Mouse (Mus musculus) layer of hippocampus, adult 9-11 months (tissue): Measurements from ENCODE around the gene Slc25a11.

Experiments
- DNase-seq: peaks from one replicate; pipeline ENCODE4 v3.0.0; 2022

The Slc25a11 gene

DNA sequence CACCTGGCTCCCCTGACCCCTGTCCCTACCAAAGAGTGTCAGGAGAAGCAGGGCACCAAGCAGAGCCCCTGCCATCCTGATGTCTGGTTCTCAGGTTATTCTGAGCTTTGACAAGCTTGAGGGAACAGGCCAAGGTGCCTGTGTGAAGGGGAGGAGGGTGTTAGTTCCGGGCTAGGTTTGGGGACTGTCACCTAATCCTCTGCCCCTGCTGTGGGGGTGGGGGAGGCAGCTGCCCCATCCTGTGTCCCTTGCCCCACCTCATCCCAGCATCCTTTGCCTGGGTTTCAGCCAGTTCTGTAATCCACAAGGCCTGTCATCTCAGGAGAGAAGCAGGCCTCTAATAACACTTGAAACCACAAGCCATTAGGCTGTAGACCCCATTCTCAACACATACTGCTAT lies 28.2 kb downstream of the Slc25a11 start, which contains the start of gene Chrne:
Gene Chrne, minus strand, starts transcription at position 116 of the 400 bp plus-strand sequence.
- no peak for DNase-seq

DNA sequence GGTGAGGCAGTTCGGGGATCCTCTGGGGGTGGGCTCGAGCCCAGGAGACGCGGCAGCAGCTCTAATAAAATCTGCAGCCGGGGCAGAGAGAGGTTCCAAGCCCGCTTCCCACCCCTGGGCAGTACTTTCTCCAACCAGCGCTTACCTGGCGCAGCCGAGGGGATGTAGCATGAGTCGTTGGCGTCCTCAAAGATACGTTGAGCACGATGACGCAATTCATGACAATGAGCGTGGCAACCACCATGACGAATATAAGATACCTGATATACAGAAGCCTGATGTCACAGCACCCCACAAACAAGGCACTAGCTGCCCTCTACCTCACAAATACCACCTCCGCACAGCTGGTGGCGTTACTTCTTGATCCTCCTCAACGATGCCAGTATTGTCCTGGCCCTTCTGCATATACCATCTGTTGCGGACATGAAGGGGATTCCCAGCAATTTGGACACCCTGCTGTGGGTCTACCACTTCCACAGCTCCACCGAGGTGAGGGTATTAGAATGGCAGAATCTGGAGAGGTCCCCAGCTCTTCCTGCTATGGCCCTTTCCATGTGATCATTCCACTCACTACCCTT lies 31.7 kb downstream of the Slc25a11 start, which contains the start of gene 4930544D05Rik:
Gene 4930544D05Rik, plus strand, starts transcription at position 333 of the 578 bp plus-strand sequence.
- DNase-seq = no peak

DNA sequence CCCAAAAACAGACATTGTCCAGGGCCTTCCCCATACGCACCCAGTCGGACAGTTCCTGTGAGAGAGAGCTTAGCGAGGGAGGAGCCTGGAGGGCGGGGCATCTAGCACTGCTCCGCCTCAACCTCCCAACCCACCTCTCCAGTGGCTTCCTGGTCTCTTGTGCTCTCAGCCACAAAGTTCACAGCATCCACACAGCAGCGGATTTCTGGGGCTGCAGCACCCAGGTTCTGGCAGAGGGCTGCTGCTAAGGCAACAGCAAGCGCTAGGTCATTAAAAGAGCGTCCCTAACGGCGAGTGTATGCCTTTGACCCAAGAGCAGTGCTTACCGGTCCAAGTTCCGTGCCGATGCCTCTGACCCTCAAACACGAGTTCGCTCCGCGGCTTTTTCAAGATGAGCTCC lies 32.2 kb downstream of the Slc25a11 start:
- DNase-seq = peak; percentile 64

DNA sequence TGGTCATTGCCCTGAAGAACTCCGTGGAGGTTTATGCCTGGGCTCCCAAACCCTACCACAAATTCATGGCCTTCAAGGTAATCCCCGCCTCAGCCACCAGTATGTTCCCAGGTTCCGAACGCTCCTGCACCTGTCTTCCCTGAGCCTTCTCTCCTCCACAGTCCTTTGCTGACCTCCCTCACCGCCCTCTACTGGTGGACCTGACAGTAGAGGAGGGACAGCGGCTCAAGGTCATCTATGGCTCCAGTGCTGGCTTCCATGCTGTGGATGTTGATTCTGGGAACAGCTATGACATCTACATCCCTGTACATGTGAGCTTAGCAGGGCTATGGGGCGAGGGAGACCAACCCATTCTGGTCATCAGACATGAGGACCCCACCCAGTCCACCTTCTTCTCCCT lies 34.8 kb downstream of the Slc25a11 start:
- no peak for DNase-seq

DNA sequence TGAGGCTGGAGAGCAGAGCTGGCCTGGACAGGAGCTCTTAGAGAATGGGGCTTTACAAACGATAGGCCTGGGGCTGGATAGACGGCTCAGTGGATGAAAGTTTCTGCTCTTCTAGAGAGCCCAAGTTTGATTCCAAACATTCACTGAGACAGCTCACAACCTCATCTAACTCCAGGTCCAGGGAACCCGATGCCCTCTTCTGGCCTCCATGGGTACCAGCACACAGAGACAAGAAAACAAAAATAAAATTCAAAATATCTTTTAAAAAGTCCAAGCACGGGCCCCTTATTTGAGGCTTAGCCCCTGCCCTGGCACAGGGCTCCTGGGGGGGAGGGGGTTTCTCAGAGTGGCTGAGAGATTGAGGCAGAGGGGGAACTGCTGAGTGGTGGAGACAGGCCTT lies 36.5 kb downstream of the Slc25a11 start:
- no peak for DNase-seq

DNA sequence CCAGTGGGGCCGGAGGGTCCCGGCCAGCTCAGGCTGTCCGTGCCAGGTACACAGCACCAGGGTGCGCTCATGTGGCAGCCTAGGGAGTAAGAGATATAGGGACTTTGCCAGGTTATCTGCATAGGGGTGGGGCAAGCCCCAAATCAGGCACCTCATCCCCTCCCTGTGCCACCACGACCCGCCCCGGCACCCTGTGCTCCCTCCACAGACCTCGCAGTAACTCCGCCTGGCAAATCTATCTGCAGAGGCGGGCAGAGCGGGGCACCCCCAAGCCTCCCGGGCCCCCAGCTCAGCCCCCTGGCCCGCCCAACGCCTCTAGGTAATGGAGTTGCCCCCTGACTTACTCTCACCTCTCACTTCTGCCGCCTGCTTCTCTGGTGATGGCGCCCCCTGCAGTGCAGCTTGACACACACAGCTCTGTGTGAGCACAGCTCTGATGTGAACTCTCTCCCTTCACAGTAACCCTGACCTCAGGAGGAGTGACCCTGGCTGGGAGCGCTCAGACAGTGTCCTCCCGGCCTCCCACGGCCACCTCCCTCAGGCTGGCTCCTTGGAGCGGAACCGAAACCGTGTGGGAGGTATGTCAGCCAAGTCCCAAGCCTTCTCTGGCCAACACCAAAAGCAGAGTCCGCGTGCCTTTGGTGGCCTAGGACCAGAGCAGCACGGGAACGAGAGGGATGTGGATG lies 38.8 kb downstream of the Slc25a11 start:
- peak; percentile 36 for DNase-seq

DNA sequence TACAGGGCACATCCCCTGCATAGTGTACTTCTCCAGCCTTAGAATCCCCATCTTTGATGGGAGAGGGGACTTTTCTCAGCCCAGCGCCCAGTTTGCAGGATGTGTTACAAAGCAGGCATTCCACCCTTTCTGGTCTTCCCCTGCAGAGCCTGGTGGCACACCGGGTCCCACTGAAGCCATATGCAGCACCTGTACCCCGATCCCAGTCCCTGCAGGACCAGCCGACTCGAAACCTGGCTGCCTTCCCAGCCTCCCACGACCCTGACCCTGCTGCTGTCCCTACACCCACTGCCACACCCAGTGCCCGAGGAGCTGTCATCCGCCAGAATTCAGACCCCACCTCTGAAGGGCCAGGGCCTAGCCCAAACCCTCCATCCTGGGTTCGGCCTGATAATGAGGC lies 39.7 kb downstream of the Slc25a11 start:
- no peak for DNase-seq

DNA sequence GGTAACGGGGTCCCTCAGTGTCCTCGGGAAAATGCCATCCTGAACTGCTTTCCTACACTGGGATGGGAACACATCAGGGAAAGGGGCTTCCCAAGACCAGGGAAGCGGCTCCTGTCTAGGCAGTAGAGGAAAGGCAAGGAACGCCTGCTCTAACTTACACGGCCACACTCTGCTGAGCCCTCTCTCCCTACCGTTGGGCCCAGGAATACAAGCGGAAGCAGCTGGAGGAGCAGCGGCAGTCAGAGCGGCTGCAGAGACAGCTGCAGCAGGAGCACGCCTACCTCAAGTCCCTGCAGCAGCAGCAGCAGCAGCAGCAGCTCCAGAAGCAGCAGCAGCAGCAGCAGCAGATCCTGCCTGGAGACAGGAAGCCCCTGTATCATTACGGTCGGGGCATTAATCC lies 40.6 kb downstream of the Slc25a11 start:
- no peak for DNase-seq

DNA sequence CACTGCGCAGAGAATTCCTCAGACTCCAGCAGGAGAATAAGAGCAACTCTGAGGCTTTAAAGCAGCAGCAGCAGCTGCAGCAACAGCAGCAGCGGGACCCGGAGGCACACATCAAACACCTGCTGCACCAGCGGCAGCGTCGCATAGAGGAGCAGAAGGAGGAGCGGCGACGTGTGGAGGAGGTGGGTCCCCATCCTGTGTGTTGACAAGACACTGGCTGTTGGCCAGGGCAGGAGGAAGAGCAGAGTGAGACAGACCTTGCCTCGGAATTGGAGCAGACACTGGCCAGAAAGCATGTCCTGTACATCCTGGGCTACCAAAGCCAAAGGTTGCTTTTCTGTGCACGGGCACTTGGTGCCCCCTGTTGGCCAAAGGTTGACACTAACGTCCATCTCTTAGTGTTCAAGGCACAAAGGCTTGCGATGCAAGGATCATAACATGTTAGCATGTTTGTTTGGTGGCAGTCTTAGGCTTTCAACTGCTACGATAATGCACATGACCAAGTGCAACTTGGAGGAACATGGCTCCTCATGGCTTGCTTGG lies 42.2 kb downstream of the Slc25a11 start:
- peak; percentile 73 for DNase-seq

DNA sequence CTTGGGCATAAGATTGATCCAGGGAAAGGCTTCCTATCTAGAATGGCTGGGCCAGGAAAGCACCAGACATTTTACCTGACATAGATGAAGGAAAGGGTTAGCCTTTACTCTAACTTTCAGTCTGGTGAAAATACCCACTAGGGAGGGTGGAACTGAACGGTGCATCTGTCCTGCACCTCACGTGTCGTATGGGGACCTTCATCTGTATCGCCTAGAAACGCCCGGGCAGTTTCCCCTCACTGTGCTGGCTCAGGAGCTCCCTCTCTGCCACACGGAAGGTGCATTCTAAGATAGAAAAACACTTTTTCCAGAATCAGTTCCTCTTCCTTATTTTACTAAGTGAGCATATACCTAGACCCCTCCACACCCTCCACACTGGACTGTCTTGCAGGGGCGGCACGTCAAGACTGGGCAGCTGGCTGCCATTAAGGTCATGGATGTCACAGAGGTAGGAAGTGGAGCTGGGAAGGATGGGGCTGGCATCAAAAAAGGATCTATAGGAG lies 48.8 kb downstream of the Slc25a11 start:
- no peak for DNase-seq

DNA sequence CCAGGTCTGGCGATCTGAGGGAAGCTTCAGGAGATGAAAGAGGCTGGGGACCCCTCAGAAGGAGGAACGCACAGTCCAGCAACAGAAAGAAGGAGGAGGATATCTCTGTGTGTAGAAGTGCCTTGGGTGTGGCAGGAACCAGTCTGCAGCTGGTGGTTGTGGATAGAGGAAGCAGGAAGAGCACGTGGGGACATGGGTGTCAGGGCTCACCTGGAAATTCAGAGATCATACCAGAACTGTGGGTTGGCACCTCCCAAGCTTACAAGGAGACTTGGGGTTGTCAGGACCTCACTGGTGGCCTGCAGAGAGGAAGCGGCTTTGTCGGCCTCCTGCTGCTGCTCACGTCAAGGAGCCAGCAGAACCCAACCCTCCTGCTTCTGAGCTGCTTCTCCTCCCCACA lies 50.0 kb downstream of the Slc25a11 start:
- no peak for DNase-seq

DNA sequence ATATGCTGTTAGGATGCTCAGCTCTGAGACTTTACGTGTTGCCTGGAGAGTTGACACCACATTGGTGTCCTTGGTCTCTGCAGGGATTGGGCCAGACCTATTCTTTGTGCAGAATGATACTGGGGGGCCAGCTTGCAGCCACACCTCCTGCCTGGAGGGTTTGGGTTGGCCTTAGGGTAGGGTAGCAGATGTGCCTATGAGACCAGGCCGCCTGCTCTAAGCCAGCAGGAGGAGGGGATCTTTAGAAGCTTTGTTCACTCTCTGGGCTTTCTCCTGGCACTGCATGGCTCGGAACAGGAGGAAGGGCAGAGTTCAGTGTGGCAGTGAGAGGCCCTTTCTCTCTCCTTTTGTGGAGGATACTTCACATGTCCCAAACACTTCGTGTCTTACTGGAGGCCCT lies 51.2 kb downstream of the Slc25a11 start:
- DNase-seq = no peak

DNA sequence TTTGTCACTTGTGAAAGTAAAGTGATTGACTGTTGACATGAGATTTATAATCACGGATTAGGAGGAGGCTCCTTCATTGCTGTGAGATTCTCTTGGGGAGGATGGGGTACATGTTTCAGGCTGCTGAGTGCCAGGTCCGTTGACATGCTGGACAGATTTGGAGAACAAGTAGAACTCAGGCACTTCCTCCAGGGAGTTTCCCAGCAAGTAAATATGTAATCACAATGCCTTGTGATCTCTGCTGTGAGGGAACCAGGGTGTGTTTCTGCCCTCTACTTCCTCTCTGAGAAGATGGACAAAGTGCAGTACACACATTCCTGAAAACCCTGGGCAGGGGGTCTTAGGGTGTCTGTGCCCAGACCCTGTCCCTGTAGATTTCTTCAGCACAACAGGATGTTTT lies 51.6 kb downstream of the Slc25a11 start:
- no peak for DNase-seq

DNA sequence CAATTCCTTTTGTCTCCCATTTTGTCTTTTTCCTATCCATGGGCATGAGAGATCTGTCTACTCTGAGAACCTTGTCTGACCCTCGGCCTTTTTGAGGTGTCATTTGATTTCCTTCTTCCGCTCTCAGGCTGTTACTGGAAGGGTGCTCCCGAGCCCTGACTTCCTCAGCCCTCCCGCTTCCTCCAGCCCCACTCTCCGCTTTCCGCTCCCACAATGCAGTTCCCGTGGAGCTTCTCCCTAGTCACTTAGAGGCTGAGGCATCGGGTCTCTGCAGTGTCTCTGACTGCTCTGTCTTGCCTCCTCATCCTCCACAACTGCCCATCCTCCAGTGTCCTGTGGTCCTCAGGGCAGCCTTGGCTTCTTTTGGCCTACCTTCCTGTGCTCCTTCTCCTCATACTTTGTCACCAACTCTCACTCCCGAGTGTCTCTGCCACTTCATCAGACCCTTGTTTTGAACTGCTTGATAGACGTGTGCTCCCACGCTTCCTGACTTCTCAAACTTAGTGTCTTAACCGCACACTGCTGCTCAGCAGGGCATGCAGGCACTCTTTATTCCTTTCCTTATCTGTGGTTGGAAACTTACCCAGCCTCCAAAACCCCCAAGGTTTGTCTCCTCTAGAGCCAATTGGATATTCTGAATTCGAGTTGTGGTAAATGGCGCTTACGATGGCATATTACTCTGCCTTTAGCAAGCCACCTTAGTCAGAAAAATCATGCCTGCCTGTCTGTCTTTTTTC lies 52.9 kb downstream of the Slc25a11 start:
- DNase-seq = no peak
